Mouse (Mus musculus): ENCODE data around the gene Adora1.

DNA sequence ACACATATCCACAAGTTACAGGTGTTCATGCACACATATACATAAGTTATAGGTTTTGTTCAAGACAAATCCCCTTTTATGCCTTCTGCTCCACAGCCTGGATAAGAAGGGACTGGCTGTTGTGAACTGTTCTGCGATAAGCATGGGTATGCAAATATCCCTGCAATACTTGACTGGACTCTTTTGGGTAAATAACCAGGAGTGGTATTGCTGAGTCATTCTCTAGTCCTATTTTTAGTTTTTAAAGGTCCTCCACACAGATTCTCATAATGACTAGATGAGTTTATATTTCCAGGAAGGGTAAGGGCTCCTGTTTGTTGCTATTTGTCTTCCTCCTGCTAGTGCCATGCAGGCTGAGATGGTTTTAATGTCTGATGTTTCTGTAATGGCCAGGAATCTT lies 14.1 kb downstream of the Adora1 start:
- TF ChIP-seq CTCF (IDR thresholded peaks at IDR 0.05; ENCODE audit: extremely low read depth, insufficient read length, insufficient replicate concordance, low read depth, low read length) (no peak), POLR2A (IDR thresholded peaks at IDR 0.05; ENCODE audit: low read depth, low read length) (no peak)

All from small intestine, adult 2 months (tissue).